Mouse (Mus musculus): ENCODE results near the gene Zfhx2.

Zfhx2 gene

GRCm38 (mm10) chr14:55092011-55092577 is at the start of gene Zfhx2:
Gene Zfhx2, minus strand, starts transcription at chr14:55092324.
- DNase-seq, result peak; percentile 92

GRCm38 (mm10) chr14:55139313-55139712 is 47.2 kb upstream of the Zfhx2 start:
- DNase-seq, result no peak

DNA sequence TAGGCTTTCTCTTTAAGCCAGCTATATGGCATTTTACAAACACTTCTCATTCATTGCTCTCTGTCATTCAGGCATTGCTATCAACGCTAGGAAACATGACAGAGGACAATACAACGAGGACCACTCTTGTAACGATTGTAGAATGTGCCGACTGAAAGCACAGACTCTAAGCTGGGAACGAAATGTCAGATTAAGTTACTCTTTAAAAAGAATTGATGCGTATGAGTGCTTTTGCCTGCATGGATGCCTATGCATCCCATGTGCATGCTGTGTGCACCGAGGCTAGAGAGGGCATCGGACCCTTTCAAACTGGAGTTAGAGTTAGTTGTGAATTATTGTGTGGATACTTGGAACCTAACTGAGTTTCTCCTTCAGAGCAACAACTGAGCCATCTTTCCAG is 43.6 kb upstream of the Zfhx2 start:
- DNase-seq, result no peak

- DNase-seq, result no peak
Observed at GRCm38 (mm10) chr14:55126521-55126920, 34.4 kb upstream of the Zfhx2 start.

DNA sequence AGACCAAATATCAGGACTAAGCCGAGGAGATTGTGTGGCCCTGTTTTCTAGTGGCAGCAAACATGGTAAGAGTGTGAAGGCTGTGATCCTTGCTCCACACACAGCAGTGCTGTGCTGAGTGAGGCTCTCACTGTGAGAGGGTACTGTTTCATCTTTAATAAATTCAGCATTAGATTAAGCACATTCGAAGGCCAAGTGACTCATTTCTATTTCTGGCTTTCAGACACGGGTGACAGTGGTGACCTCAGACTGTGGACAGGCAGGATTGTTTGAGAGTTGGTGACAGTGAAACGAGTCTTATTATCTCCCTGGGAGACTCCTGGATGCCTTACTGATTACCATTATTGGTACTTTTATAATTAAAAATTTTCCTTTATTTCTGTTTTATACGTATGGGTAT is 33.6 kb upstream of the Zfhx2 start:
- no peak for DNase-seq

- DNase-seq, result no peak
Observed at GRCm38 (mm10) chr14:55122359-55122758, 30.2 kb upstream of the Zfhx2 start.

DNA sequence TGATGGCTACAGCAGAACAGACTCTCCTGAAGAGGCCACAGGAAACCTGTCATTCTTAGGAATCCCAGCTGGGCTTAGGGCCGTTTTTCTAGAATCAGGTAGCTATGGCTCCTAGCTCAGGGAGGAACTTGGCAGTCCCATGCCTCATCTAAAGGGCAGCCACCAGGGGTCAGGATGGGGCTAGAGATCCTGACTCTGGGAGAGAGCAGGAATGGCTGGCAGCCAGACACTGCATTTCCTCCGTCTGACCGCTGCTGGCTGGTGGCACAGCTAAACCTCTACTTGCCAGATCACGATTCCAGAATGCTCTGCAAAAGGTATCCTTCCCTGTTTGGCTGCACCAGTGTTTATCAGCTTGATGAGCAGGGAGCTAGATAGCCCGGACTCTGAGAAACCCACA is 29.8 kb upstream of the Zfhx2 start:
- DNase-seq, result peak; percentile 50

DNA sequence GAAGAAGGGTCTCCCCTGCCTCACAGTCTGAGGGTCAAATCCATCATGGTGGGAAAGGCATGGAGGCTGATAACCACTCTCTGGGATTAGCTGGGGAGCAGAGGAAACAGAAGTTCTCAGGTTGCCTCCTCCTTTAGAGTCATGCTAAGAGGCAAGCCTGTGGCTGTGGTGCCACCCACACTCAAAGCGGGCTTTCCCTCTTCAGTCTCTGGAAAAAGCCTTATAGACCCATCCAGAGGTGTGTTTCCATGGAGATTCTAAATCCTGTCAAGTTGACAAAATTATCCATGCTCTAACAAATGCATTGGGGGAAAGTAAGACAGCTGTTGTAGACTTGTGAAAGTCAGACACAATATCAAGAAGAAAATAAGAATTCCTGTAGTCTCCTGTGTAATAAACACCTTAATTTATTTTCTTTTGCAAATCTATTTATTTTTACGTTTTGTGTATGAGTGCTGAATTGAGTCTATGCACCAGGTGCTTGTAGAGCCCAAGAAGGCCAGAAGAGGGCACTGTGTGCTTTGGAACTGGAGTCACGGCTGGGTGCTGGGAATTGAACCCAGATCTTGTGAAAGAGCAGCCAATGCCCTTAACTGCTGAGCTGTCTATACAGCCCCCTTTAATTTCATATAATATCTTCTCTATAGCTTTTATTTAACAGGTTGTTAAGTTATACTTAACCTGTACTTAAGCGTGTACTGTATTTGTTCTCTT is 27.5 kb upstream of the Zfhx2 start:
- no peak for DNase-seq

GRCm38 (mm10) chr14:55118852-55119251 is 26.7 kb upstream of the Zfhx2 start:
- DNase-seq, result no peak

GRCm38 (mm10) chr14:55116425-55117200 is 24.5 kb upstream of the Zfhx2 start, which contains the start of gene Jph4:
Gene Jph4, minus strand, starts transcription at chr14:55116935.
- DNase-seq, result no peak

GRCm38 (mm10) chr14:55115846-55116245 is 23.7 kb upstream of the Zfhx2 start:
- DNase-seq, result no peak

DNA sequence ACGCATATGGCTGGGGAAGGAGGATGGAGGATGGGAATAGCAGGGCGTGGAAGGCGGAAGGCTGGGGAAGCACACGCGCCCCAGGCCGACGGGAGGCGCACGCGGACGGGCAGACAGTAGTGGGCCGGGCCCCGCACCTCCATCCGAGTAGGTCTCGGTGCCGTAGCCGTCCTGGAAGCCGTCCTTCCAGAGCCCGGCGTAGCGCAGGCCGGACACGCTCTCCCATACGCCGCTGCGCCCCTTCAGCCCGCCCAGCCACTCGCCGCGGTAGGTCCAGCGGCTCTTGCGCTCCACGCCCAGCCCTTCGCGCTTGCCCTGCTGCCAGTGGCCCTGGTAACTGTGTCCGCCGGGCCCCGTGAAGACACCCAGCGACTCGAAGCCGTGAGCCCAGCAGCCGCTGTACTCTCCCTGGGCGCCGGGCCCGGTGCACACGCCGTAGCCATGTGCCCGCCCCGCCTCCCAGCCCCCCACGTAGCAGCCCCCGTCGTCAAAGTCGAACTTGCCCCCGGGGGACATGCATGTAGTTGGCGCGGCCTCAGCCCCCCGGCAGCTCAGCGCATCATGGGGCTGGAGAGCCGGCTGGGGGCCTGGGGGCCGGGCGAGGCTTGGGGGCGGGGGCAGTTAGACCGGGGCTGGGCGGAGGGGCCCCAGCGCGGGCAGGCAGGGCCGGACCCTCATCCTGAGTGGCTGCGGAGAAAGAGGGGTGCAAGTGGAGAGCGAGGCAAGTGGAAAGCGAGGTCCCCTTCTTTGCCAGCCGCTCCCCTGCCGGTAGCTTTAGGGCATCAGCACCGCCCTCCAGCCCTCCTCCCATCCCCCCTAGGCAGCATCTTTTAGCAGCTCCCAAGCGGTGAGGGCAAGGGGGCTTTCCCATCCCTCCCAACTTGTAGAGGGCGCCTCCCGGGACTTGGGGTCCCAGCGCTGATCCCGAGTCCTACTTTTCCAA is 22.9 kb upstream of the Zfhx2 start:
- DNase-seq, result no peak

DNA sequence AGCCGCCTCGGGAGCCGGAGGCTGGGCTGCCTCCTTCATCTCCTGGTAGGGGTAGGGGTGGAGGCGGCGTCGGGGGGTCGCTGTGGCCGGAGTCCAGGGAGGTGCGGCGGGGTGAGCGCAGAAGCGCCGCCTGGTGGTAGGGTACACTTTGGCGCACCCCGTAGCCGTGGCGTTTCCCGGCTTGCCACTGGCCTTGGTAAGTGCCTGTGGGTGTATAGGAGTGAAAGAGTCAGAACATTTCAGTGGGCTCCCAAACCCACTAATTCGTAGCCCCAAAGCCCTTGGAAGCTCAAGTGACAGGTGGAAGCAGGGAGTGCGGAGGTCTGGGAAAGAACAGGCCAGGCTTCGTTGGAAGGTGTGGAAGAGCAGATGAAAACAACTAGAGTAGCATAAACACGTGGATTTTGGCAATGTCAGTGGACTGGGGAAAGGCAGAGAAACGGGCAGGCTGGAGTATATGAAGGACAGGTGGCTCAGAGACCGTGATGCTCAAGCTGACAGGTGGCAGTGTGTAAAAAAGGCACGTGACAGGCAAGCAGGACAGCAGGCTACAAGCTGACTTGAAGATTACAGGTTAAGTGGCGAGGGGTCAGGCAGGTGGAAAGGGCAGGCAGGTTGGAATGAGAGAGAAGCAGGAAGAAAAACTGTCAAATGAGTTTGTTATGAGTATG is 22.0 kb upstream of the Zfhx2 start:
- peak; percentile 42 for DNase-seq

GRCm38 (mm10) chr14:55113351-55113974 is 21.3 kb upstream of the Zfhx2 start:
- DNase-seq, result no peak

- DNase-seq, result no peak
Observed at GRCm38 (mm10) chr14:55111720-55112119, 19.6 kb upstream of the Zfhx2 start.

GRCm38 (mm10) chr14:55110076-55110475 is 18.0 kb upstream of the Zfhx2 start:
- DNase-seq, result no peak

DNA sequence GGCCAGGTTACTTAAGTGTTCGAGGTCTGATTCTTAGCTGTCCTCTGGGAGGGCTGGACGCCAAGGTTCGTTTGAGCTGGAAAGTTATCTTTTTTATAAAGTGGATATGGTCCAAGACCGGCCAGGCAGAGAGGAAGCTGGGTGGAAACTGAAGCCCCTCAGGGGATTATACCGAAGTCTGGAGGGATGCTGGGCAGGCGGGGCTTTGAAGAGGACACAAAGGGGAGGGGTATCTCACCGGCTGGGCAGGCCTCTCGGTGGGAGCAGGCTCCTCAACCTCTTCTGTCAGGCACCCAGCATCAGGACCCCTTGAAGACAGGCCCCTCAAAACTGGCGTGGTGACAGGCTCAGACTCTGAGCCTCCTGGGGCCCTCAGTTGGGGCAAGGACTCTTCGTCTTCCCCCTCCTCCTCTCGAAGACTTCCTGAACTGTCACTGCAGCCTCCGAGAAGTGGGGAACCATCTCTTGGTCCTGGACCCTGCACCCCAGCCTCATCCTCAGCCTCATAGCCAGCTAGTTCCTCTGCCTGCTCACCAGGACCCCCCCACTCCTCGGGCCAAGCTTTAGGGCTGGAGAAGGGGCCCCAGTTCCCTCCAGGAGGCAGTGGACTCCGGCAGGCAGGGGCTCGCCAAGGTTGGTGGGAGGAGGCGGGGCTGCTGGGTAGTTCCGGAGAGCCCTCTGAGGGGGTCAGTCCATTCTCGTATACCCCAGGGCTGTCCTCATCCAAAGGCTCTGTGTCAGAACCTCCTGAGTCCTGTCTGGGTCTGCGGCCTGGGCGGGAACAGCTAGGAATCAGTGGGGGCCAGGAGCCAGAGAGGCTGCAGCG is 17.1 kb upstream of the Zfhx2 start:
- DNase-seq, result no peak

DNA sequence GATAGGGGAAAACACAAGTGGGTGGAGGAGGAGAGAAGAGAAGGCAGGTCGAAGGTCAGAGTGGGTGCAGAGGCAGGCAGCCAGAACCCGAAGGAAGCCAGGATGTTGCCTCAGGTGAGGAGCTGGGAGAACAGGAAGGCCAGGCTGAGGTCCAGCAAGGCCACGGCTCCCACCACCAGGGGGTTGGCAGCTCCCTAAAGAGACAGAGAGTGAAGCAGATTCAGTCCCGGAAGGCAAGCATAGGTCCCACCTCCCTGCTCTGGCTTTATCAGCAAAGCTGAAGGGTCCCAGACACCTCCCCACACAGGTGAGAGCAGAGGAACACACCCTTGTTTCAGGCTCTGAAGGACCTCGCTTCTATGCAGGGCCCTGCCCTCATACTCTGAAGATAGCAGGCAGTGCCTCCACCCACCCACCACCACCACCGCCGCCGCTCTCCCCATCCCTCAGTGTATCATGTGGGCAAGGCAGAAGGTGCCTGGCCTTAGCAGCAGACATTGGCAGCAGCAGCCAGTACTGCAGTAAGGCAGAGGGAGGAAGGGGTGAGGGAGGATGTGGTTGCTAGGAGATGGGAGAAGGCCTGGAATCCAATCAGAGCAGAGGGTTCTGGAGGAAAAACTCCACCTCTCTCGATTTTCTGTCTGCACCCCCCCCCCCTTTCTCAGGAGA is 16.2 kb upstream of the Zfhx2 start:
- no peak for DNase-seq

DNA sequence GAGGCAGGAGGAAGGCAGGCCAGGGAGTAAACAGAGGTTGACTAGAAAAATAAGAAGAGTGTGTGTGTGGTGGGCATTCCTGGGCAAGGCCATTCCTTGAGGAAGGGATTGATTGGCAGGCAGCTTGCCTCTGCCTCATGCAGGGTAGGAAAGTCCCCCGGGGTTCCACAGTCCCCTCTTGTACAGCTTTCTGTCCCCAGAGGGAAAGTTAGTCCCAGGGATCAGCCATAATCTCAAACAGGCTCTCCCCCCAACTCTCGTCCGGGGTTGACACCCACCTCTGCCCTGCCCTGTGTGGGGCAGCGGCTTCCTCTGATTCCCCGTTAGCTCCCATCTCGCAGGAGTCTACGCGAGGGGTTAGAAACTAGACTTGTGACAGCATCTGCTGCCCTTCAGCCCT is 14.9 kb upstream of the Zfhx2 start:
- no peak for DNase-seq
